Mouse (Mus musculus): ENCODE results near the gene Lmtk2. TPM values are rescaled to one million over a fixed set of nuclear protein-coding genes. Genes with fewer than 3 reads are reported as not detected.

The Lmtk2 gene
- total RNA-seq, 2 experiments from 2014 or later: 12.2 to 12.5 TPM

GRCm38 (mm10) chr5:144162080-144162812 lies 62.0 kb downstream of the Lmtk2 start:
- DNase-seq: no peak

GRCm38 (mm10) chr5:144162813-144163517 lies 62.7 kb downstream of the Lmtk2 start:
- intact Hi-C loops (cut with DNase I; ENCODE audit: low total_unique reads): no loop called here

More at GRCm38 (mm10) chr5:144162080-144162812, 62.0 kb downstream of the Lmtk2 start:
- intact Hi-C loops (cut with DNase I; ENCODE audit: low total_unique reads): no loop called here

GRCm38 (mm10) chr5:144165756-144166155 lies 65.5 kb downstream of the Lmtk2 start:
- DNase-seq: no peak
- intact Hi-C loops (cut with DNase I; ENCODE audit: low total_unique reads): no loop called here

More at GRCm38 (mm10) chr5:144162813-144163517, 62.7 kb downstream of the Lmtk2 start:
- DNase-seq: no peak

- DNase-seq: no peak
These were observed 69.2 kb downstream of the Lmtk2 start for GRCm38 (mm10) chr5:144169275-144169975.

GRCm38 (mm10) chr5:144173648-144174047 lies 73.4 kb downstream of the Lmtk2 start:
- DNase-seq: no peak
- intact Hi-C loops (cut with DNase I; ENCODE audit: low total_unique reads): no loop called here

More at GRCm38 (mm10) chr5:144169275-144169975, 69.2 kb downstream of the Lmtk2 start:
- intact Hi-C loops (cut with DNase I; ENCODE audit: low total_unique reads): no loop called here

- DNase-seq: no peak
- intact Hi-C loops (cut with DNase I; ENCODE audit: low total_unique reads): no loop called here
These were observed 78.0 kb downstream of the Lmtk2 start for GRCm38 (mm10) chr5:144178216-144178615.

GRCm38 (mm10) chr5:144181249-144181648 lies 81.0 kb downstream of the Lmtk2 start:
- intact Hi-C loops (cut with DNase I; ENCODE audit: low total_unique reads): no loop called here
- no peak for DNase-seq

GRCm38 (mm10) chr5:144182542-144183247 lies 82.5 kb downstream of the Lmtk2 start:
- intact Hi-C loops (cut with DNase I; ENCODE audit: low total_unique reads): no loop called here
- DNase-seq: no peak

GRCm38 (mm10) chr5:144183248-144183559 lies 83.0 kb downstream of the Lmtk2 start:
- no peak for DNase-seq
- intact Hi-C loops (cut with DNase I; ENCODE audit: low total_unique reads): no loop called here

- intact Hi-C loops (cut with DNase I; ENCODE audit: low total_unique reads): no loop called here
- peak; percentile 58 for DNase-seq
These were observed 83.6 kb downstream of the Lmtk2 start for GRCm38 (mm10) chr5:144183647-144184335.

GRCm38 (mm10) chr5:144184350-144185045 lies 84.3 kb downstream of the Lmtk2 start:
- intact Hi-C loops (cut with DNase I; ENCODE audit: low total_unique reads): no loop called here
- no peak for DNase-seq

- no peak for DNase-seq
- intact Hi-C loops (cut with DNase I; ENCODE audit: low total_unique reads): no loop called here
These were observed 88.2 kb downstream of the Lmtk2 start for GRCm38 (mm10) chr5:144188422-144188821.

- intact Hi-C loops (cut with DNase I; ENCODE audit: low total_unique reads): no loop called here
- no peak for DNase-seq
These were observed 89.1 kb downstream of the Lmtk2 start for GRCm38 (mm10) chr5:144189327-144189726.

GRCm38 (mm10) chr5:144189950-144190583 lies 89.8 kb downstream of the Lmtk2 start, which contains the start of gene Bhlha15:
TSS of gene Bhlha15 (plus strand) at chr5:144190286.
- intact Hi-C loops (cut with DNase I; ENCODE audit: low total_unique reads): no loop called here
- DNase-seq: no peak

- no peak for DNase-seq
- intact Hi-C loops (cut with DNase I; ENCODE audit: low total_unique reads): no loop called here
These were observed 90.8 kb downstream of the Lmtk2 start for GRCm38 (mm10) chr5:144191026-144191425.

GRCm38 (mm10) chr5:144192673-144193072 lies 92.4 kb downstream of the Lmtk2 start:
- intact Hi-C loops (cut with DNase I; ENCODE audit: low total_unique reads): no loop called here
- DNase-seq: no peak

GRCm38 (mm10) chr5:144194416-144194815 lies 94.2 kb downstream of the Lmtk2 start:
- intact Hi-C loops (cut with DNase I; ENCODE audit: low total_unique reads): no loop called here
- DNase-seq: no peak

- no peak for DNase-seq
- intact Hi-C loops (cut with DNase I; ENCODE audit: low total_unique reads): no loop called here
These were observed 95.3 kb downstream of the Lmtk2 start for GRCm38 (mm10) chr5:144195567-144195966.
